Mouse (Mus musculus) left cerebral cortex, postnatal 10 days (tissue): ENCODE measurements around the gene Ambra1. TPM values are rescaled to one million over a fixed set of nuclear protein-coding genes. Genes with fewer than 3 reads are reported as not detected.
A peak's percentile ranks its signal among the peaks of the same experiment; 100 is the strongest.

Experiments
- DNase-seq, 2 experiments: peaks; one replicate each; pipeline ENCODE4 v3.0.0; 2021 to 2022; ENCODE audit warnings: low spot score in 2 of 2, mixed read lengths in 1 of 2; ENCODE audit errors: extremely low spot score in 1 of 2
- intact Hi-C: fragments of 180-260 bp; cut with DNase I; formaldehyde crosslinking; loops from one replicate; pipeline ENCODE4 v1.15.1; 2025
- total RNA-seq, 2 experiments: library from RNA; stranded (reverse); gene quantifications; 2 replicates each; pipeline ENCODE4 v1.2.3; 2021

The Ambra1 gene
- total RNA-seq, 2 experiments from 2014 or later, result 54.9 to 56.1 TPM

- no peak for DNase-seq
- intact Hi-C loops, result no loop called here
Observed at GRCm38 (mm10) chr2:91946836-91947235, 216.9 kb downstream of the Ambra1 start.

- DNase-seq, result no peak
- intact Hi-C loops, result no loop called here
Observed at GRCm38 (mm10) chr2:91947397-91948150, 217.6 kb downstream of the Ambra1 start.

GRCm38 (mm10) chr2:91948151-91948509, 218.2 kb downstream of the Ambra1 start:
- no peak for DNase-seq
- intact Hi-C loops, result no loop called here

- DNase-seq, result no peak
- intact Hi-C loops, result no loop called here
Observed at GRCm38 (mm10) chr2:91948792-91949241, 218.9 kb downstream of the Ambra1 start.

GRCm38 (mm10) chr2:91949411-91950274, 219.7 kb downstream of the Ambra1 start:
- peak in 1 of 2 experiments; percentile 84 for DNase-seq
- intact Hi-C loops, result no loop called here

- intact Hi-C loops, result no loop called here
- peak in 1 of 2 experiments; percentile 77 for DNase-seq
Observed at GRCm38 (mm10) chr2:91950275-91951085, 220.5 kb downstream of the Ambra1 start.

- intact Hi-C loops, result no loop called here
- peak in 1 of 2 experiments; percentile 92 for DNase-seq
Observed at GRCm38 (mm10) chr2:91953825-91954224, 223.9 kb downstream of the Ambra1 start.

GRCm38 (mm10) chr2:91955121-91955591, 225.2 kb downstream of the Ambra1 start:
- DNase-seq, result no peak

GRCm38 (mm10) chr2:91955875-91956274, 225.9 kb downstream of the Ambra1 start:
- intact Hi-C loops, result no loop called here
- DNase-seq, result no peak

More at GRCm38 (mm10) chr2:91955121-91955591, 225.2 kb downstream of the Ambra1 start:
- intact Hi-C loops, result no loop called here

- DNase-seq, result peak; percentile 77 to 82
Observed at GRCm38 (mm10) chr2:91957096-91957495, 227.2 kb downstream of the Ambra1 start.

GRCm38 (mm10) chr2:91958049-91958448, 228.1 kb downstream of the Ambra1 start:
- intact Hi-C loops, result no loop called here
- no peak for DNase-seq

More at GRCm38 (mm10) chr2:91957096-91957495, 227.2 kb downstream of the Ambra1 start:
- intact Hi-C loops, result no loop called here

GRCm38 (mm10) chr2:91958701-91959457, 228.9 kb downstream of the Ambra1 start:
- DNase-seq, result peak in 1 of 2 experiments; percentile 76
- intact Hi-C loops, result no loop called here

- no peak for DNase-seq
Observed at GRCm38 (mm10) chr2:91959544-91960410, 229.8 kb downstream of the Ambra1 start.

GRCm38 (mm10) chr2:91960459-91960858, 230.5 kb downstream of the Ambra1 start:
- intact Hi-C loops, result no loop called here

More at GRCm38 (mm10) chr2:91959544-91960410, 229.8 kb downstream of the Ambra1 start:
- intact Hi-C loops, result no loop called here

GRCm38 (mm10) chr2:91961901-91962761, 232.2 kb downstream of the Ambra1 start:
- intact Hi-C loops, result no loop called here
- DNase-seq, result no peak

More at GRCm38 (mm10) chr2:91960459-91960858, 230.5 kb downstream of the Ambra1 start:
- DNase-seq, result no peak

- DNase-seq, result peak in 1 of 2 experiments; percentile 63
- intact Hi-C loops, result no loop called here
Observed at GRCm38 (mm10) chr2:91962864-91963401, 233.0 kb downstream of the Ambra1 start.
